Mouse (Mus musculus) cortical plate, adult 2 months (tissue): ENCODE measurements at regions not wholly inside any gene's neighbourhood (a gene's known extent, or its start where the extent isn't known, plus 50 kb on each side); places are given as distances from the start of the nearest gene placed in this dataset.

Experiments used
- CTCF ChIP-seq: fragments of 200-500 bp; IDR thresholded peaks from 2 replicates; pipeline ENCODE4 v1.5.1; 2011; ENCODE audit warnings: mild to moderate bottlenecking, control low read depth, low read length; ENCODE audit not compliant: insufficient read depth; ENCODE audit errors: extremely low read depth
- POLR2A ChIP-seq: fragments of 200-500 bp; IDR thresholded peaks from 2 replicates; pipeline ENCODE4 v1.6.1; 2011; ENCODE audit warnings: mild to moderate bottlenecking, low read length, control low read depth; ENCODE audit not compliant: insufficient read depth; ENCODE audit errors: extremely low read depth

DNA sequence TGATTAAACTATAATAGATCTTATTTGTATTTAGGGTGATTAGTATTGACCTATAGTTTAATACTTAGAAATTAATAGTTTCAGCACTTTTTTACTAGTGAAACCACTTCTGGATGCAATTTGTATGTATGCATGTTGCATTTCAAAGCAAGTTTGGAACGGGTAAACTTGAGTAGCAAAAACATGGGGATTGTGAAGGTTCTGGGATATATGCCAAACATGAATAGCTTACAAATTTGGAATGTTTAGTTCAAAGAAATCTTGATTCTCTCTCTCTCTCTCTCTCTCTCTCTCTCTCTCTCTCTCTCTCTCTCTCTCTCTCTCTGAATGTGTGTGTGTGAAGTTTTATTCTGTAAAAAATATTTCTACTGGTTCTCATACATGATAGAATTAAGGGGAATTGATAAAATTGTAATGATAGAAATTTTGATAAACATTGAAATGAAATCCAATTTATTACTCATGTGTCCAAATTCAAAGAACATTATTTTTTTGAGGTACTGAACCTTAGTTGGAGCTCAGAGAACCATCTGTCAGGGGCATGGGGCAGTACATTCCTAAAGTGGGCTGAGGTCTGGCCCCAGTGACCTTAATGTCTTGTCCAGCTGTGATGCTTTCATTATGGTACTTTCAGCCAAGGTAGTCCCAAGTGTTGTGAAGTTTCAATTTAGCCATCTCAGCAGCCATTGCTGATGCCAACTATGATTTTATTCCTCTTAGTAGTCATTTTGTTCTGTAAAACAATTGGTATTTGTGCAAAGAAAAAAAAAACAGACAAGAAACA is 93.7 kb downstream of the Trim52 start:
- TF ChIP-seq CTCF = no peak
- no peak for TF ChIP-seq POLR2A
